Mouse (Mus musculus): ENCODE measurements around the gene Vmn2r19. TPM values are rescaled to one million over a fixed set of nuclear protein-coding genes. Genes with fewer than 3 reads are reported as not detected.

Gene Vmn2r19
- not detected in 2 replicates for polyA plus RNA-seq (2016; fragmentation: Nextera tagmentation; extraction: Ambion mirVana)

GRCm38 (mm10) chr6:123308033-123308432, at the start of gene Vmn2r19:
Gene Vmn2r19 (plus strand): TSS chr6:123308333.
- Histone ChIP-seq H3K4me2 (no peak within 1 kb of the TSS), H3K9me3 (replicated peaks) (no peaks in the 10 kb centered on the region), H3K4me3 (no peak within 1 kb of the TSS), H3K4me1 (peaks cover 17% of the 10 kb centered on the region; the same call in 1 of the 2 replicates), H3K27ac (no peak within 1 kb of the TSS), H3K9ac (no peak within 1 kb of the TSS), H3K36me3 (no peaks in the 10 kb centered on the region), H3K27me3 (replicated peaks) (no peaks in the 10 kb centered on the region)
- ATAC-seq = no peak
- WGBS (ENCODE audit: insufficient replicate concordance) = 77% methylated on average over 2 of the region's 2 CpGs

- Histone ChIP-seq H3K9me3 (replicated peaks) (no peaks in the 10 kb centered on the region), H3K27me3 (replicated peaks) (no peaks in the 10 kb centered on the region), H3K4me2 (no peak overlapping the region), H3K4me3 (no peak overlapping the region), H3K4me1 (no peaks in the 10 kb centered on the region), H3K9ac (no peak overlapping the region), H3K36me3 (no peaks in the 10 kb centered on the region), H3K27ac (no peak overlapping the region)
- ATAC-seq = no peak
- 58% methylated on average over 3 of the region's 3 CpGs for WGBS (ENCODE audit: insufficient replicate concordance)
Measured at GRCm38 (mm10) chr6:123258946-123259345, 49.2 kb upstream of the Vmn2r19 start.

- H3K4me1 ChIP-seq = no peaks in the 10 kb centered on the region
- H3K9ac ChIP-seq = no peak overlapping the region
- WGBS (ENCODE audit: insufficient replicate concordance) = 47% methylated on average over 4 of the region's 4 CpGs
- H3K27me3 ChIP-seq (replicated peaks) = no peaks in the 10 kb centered on the region
- ATAC-seq = no peak
- H3K36me3 ChIP-seq = no peaks in the 10 kb centered on the region
- H3K9me3 ChIP-seq (replicated peaks) = no peaks in the 10 kb centered on the region
- no peak overlapping the region for H3K4me2 ChIP-seq
- H3K27ac ChIP-seq = no peak overlapping the region
- H3K4me3 ChIP-seq = no peak overlapping the region
Measured at GRCm38 (mm10) chr6:123259889-123260603, 48.1 kb upstream of the Vmn2r19 start.

GRCm38 (mm10) chr6:123260868-123261267, 47.3 kb upstream of the Vmn2r19 start:
- H3K9ac ChIP-seq = no peak overlapping the region
- H3K9me3 ChIP-seq (replicated peaks) = no peaks in the 10 kb centered on the region
- H3K4me3 ChIP-seq = no peak overlapping the region
- no peaks in the 10 kb centered on the region for H3K27me3 ChIP-seq (replicated peaks)
- no peak for ATAC-seq
- H3K4me1 ChIP-seq = no peaks in the 10 kb centered on the region
- no peak overlapping the region for H3K27ac ChIP-seq
- no peak overlapping the region for H3K4me2 ChIP-seq
- no peaks in the 10 kb centered on the region for H3K36me3 ChIP-seq
- 71% methylated on average over 1 of the region's 1 CpGs for WGBS (ENCODE audit: insufficient replicate concordance)

GRCm38 (mm10) chr6:123261555-123262161, 46.5 kb upstream of the Vmn2r19 start, which contains the start of gene Clec4d:
Gene Clec4d (plus strand): TSS chr6:123262111.
- no peak for ATAC-seq
- H3K27ac ChIP-seq = no peak within 1 kb of the TSS
- H3K9ac ChIP-seq = no peak within 1 kb of the TSS
- H3K36me3 ChIP-seq = no peaks in the 10 kb centered on the region
- no peaks in the 10 kb centered on the region for H3K9me3 ChIP-seq (replicated peaks)
- no peak within 1 kb of the TSS for H3K4me2 ChIP-seq
- H3K27me3 ChIP-seq (replicated peaks) = no peaks in the 10 kb centered on the region
- 0 out of 2 replicates have a peak, but pooled peaks cover under 1% of the 10 kb centered on the region for H3K4me1 ChIP-seq
- 47% methylated on average over 4 of the region's 4 CpGs for whole genome bisulfite sequencing (ENCODE audit: insufficient replicate concordance)
- H3K4me3 ChIP-seq = no peak within 1 kb of the TSS

GRCm38 (mm10) chr6:123264194-123264593, 43.9 kb upstream of the Vmn2r19 start:
- H3K27ac ChIP-seq = no peak overlapping the region
- WGBS (ENCODE audit: insufficient replicate concordance) = 65% methylated on average over 3 of the region's 3 CpGs

GRCm38 (mm10) chr6:123265809-123266208, 42.3 kb upstream of the Vmn2r19 start:
- Histone ChIP-seq H3K4me2 (no peak overlapping the region), H3K27me3 (replicated peaks) (no peaks in the 10 kb centered on the region), H3K9me3 (replicated peaks) (no peaks in the 10 kb centered on the region), H3K4me1 (peaks cover 7% of the 10 kb centered on the region; the same call in 1 of the 2 replicates), H3K27ac (peak overlapping the region; percentile 55; the same call in 1 of the 2 replicates), H3K36me3 (no peaks in the 10 kb centered on the region), H3K9ac (no peak overlapping the region), H3K4me3 (no peak overlapping the region)
- peak; percentile 73 for ATAC-seq
- WGBS (ENCODE audit: insufficient replicate concordance) = 70% methylated on average over 4 of the region's 4 CpGs

More at GRCm38 (mm10) chr6:123264194-123264593, 43.9 kb upstream of the Vmn2r19 start:
- no peaks in the 10 kb centered on the region for H3K27me3 ChIP-seq (replicated peaks)
- no peak for ATAC-seq
- H3K4me1 ChIP-seq = peaks cover 7% of the 10 kb centered on the region; the same call in 1 of the 2 replicates
- no peak overlapping the region for H3K4me2 ChIP-seq
- no peak overlapping the region for H3K9ac ChIP-seq
- no peaks in the 10 kb centered on the region for H3K9me3 ChIP-seq (replicated peaks)
- no peaks in the 10 kb centered on the region for H3K36me3 ChIP-seq
- no peak overlapping the region for H3K4me3 ChIP-seq

- H3K27ac ChIP-seq = no peak overlapping the region
- 34% methylated on average over 5 of the region's 5 CpGs for WGBS (ENCODE audit: insufficient replicate concordance)
Measured at GRCm38 (mm10) chr6:123266945-123267344, 41.2 kb upstream of the Vmn2r19 start.

GRCm38 (mm10) chr6:123279443-123279842, 28.7 kb upstream of the Vmn2r19 start:
- Histone ChIP-seq H3K9me3 (replicated peaks) (no peaks in the 10 kb centered on the region), H3K4me3 (no peak overlapping the region), H3K9ac (no peak overlapping the region), H3K4me1 (no peaks in the 10 kb centered on the region), H3K27me3 (replicated peaks) (no peaks in the 10 kb centered on the region), H3K27ac (no peak overlapping the region), H3K4me2 (no peak overlapping the region), H3K36me3 (no peaks in the 10 kb centered on the region)
- no peak for ATAC-seq
- 82% methylated on average over 2 of the region's 2 CpGs for WGBS (ENCODE audit: insufficient replicate concordance)

More at GRCm38 (mm10) chr6:123266945-123267344, 41.2 kb upstream of the Vmn2r19 start:
- H3K4me3 ChIP-seq = no peak overlapping the region
- H3K9me3 ChIP-seq (replicated peaks) = no peaks in the 10 kb centered on the region
- H3K4me1 ChIP-seq = peaks cover 7% of the 10 kb centered on the region; the same call in 1 of the 2 replicates
- no peak overlapping the region for H3K4me2 ChIP-seq
- no peaks in the 10 kb centered on the region for H3K27me3 ChIP-seq (replicated peaks)
- no peaks in the 10 kb centered on the region for H3K36me3 ChIP-seq
- peak; percentile 60 for ATAC-seq
- peak overlapping the region; percentile 7; the same call in 1 of the 2 replicates for H3K9ac ChIP-seq

GRCm38 (mm10) chr6:123286311-123286710, 21.8 kb upstream of the Vmn2r19 start:
- Histone ChIP-seq H3K4me1 (peaks cover 10% of the 10 kb centered on the region), H3K36me3 (no peaks in the 10 kb centered on the region), H3K4me3 (no peak overlapping the region), H3K9me3 (replicated peaks) (no peaks in the 10 kb centered on the region), H3K9ac (no peak overlapping the region), H3K27me3 (replicated peaks) (no peaks in the 10 kb centered on the region), H3K4me2 (no peak overlapping the region), H3K27ac (no peak overlapping the region)
- ATAC-seq = no peak
- 27% methylated on average over 2 of the region's 2 CpGs for WGBS (ENCODE audit: insufficient replicate concordance)

- H3K27ac ChIP-seq = no peak overlapping the region
- peaks cover 21% of the 10 kb centered on the region for H3K4me1 ChIP-seq
- H3K4me2 ChIP-seq = no peak overlapping the region
- ATAC-seq = no peak
- H3K9ac ChIP-seq = no peak overlapping the region; the same call in 1 of the 2 replicates
- no peak overlapping the region for H3K4me3 ChIP-seq
- no peaks in the 10 kb centered on the region for H3K36me3 ChIP-seq
- WGBS (ENCODE audit: insufficient replicate concordance) = 46% methylated on average over 10 of the region's 10 CpGs
- no peaks in the 10 kb centered on the region for H3K9me3 ChIP-seq (replicated peaks)
- no peaks in the 10 kb centered on the region for H3K27me3 ChIP-seq (replicated peaks)
Measured at GRCm38 (mm10) chr6:123288931-123289330, 19.2 kb upstream of the Vmn2r19 start.

GRCm38 (mm10) chr6:123289753-123290152, 18.4 kb upstream of the Vmn2r19 start, which contains the start of gene Clec4e:
Gene Clec4e (minus strand): TSS chr6:123289870.
- no peak within 1 kb of the TSS for H3K4me3 ChIP-seq
- no peak within 1 kb of the TSS for H3K27ac ChIP-seq
- no peaks in the 10 kb centered on the region for H3K36me3 ChIP-seq
- H3K9ac ChIP-seq = no peak within 1 kb of the TSS; the same call in 1 of the 2 replicates
- H3K4me2 ChIP-seq = no peak within 1 kb of the TSS
- no peaks in the 10 kb centered on the region for H3K9me3 ChIP-seq (replicated peaks)
- no peak for ATAC-seq
- no peaks in the 10 kb centered on the region for H3K27me3 ChIP-seq (replicated peaks)
- 56% methylated on average over 4 of the region's 4 CpGs for WGBS (ENCODE audit: insufficient replicate concordance)
- peaks cover 29% of the 10 kb centered on the region for H3K4me1 ChIP-seq

Measured in liver, embryonic 12.5 days (tissue).